Mouse (Mus musculus) liver, adult 2 months (tissue): ENCODE measurements around the gene Ephx4. TPM values are rescaled to one million over a fixed set of nuclear protein-coding genes. Genes with fewer than 3 reads are reported as not detected.
"Not testable (repeated sequence)": the region's sequence is repeated elsewhere in the genome, so short reads cannot be mapped to it uniquely, and the experiment has no call there.

Experiments used
- DNase-seq: peaks from one replicate; pipeline ENCODE4 v3.0.0-alpha.2; 2011; ENCODE audit warnings: low read depth, low spot score; ENCODE audit errors: extremely low read depth
- H3K27ac ChIP-seq: fragments of 200-500 bp; replicated peaks from 2 replicates; pipeline ENCODE4 v1.5.1; 2012; ENCODE audit warnings: low read depth, mild to moderate bottlenecking, control low read depth, inconsistent platforms, low read length; ENCODE audit not compliant: insufficient read depth
- H3K27me3 ChIP-seq: fragments of 200-500 bp; 2 replicates; pipeline ENCODE4 v1.6.1; 2012; ENCODE audit warnings: mild to moderate bottlenecking, moderate library complexity, low read length, inconsistent platforms; ENCODE audit not compliant: control insufficient read depth, insufficient read depth
- H3K36me3 ChIP-seq: fragments of 200-500 bp; 2 replicates; pipeline ENCODE4 v1.6.1; 2012; ENCODE audit warnings: low read length, inconsistent platforms; ENCODE audit not compliant: control insufficient read depth, insufficient read depth
- H3K4me1 ChIP-seq: fragments of 200-500 bp; 2 replicates; pipeline ENCODE4 v1.6.1; 2011; ENCODE audit warnings: low read length; ENCODE audit not compliant: control insufficient read depth, insufficient read depth
- H3K4me3 ChIP-seq: fragments of 200-500 bp; 2 replicates; pipeline ENCODE4 v1.5.1; 2011; ENCODE audit warnings: low read depth, mild to moderate bottlenecking, control low read depth, low read length, moderate library complexity; ENCODE audit not compliant: insufficient read depth
- H3K79me2 ChIP-seq: fragments of 200-500 bp; 2 replicates; pipeline ENCODE4 v1.6.1; 2012; ENCODE audit warnings: inconsistent platforms, mild to moderate bottlenecking, low read length, moderate library complexity; ENCODE audit not compliant: control insufficient read depth, insufficient read depth
- H3K9ac ChIP-seq: fragments of 200-500 bp; 2 replicates; pipeline ENCODE4 v1.6.1; 2012; ENCODE audit warnings: low read depth, mild to moderate bottlenecking, control low read depth, inconsistent platforms, low read length
- CTCF ChIP-seq: fragments of 200-500 bp; IDR thresholded peaks from 2 replicates; pipeline ENCODE4 v1.5.1; 2011; ENCODE audit warnings: low read depth, low read length, control low read depth
- POLR2A ChIP-seq: fragments of 200-500 bp; IDR thresholded peaks from 2 replicates; pipeline ENCODE4 v1.6.1; 2011; ENCODE audit warnings: low read length, control low read depth; ENCODE audit not compliant: insufficient read depth; ENCODE audit errors: extremely low read depth
- WGBS: fragments of 180-500 bp; shearing (Covaris S2); methylation state at CpG from one replicate; pipeline ENCODE4 v1.1.7; 2018; 5-methylcytosine and 5-hydroxymethylcytosine counted together
- polyA plus RNA-seq: library from polyadenylated mRNA; depleted of rRNA; stranded (reverse); fragments of >200 nt; gene quantifications from 2 replicates; pipeline ENCODE4 v1.2.3, GENCODE M21; 2012
- total RNA-seq: library from RNA; depleted of rRNA; stranded (reverse); fragments of >200 nt; gene quantifications from 2 replicates; pipeline ENCODE4 v1.2.3, GENCODE M21; 2014

Ephx4 gene
- total and polyA plus RNA-seq, 2 experiments: 0.65 TPM; not detected in 1

- WGBS: 95% methylated on average over 3 of the region's 3 CpGs
- DNase-seq: no peak
- no peaks in the 10 kb centered on the region; the same call in 1 of the 2 replicates for H3K4me1 ChIP-seq
Measured at GRCm38 (mm10) chr5:107370040-107370439, 32.5 kb upstream of the Ephx4 start.

GRCm38 (mm10) chr5:107371335-107371734 lies 31.2 kb upstream of the Ephx4 start:
- no peak overlapping the region for H3K27ac ChIP-seq
- TF ChIP-seq POLR2A (no peak), CTCF (no peak)
- DNase-seq: no peak
- no peaks in the 10 kb centered on the region; the same call in 1 of the 2 replicates for H3K4me1 ChIP-seq
- no peak overlapping the region for H3K4me3 ChIP-seq
- 92% methylated on average over 5 of the region's 5 CpGs for whole genome bisulfite sequencing
- H3K79me2 ChIP-seq: no peaks in the 10 kb centered on the region
- no peaks in the 10 kb centered on the region for H3K27me3 ChIP-seq
- H3K9ac ChIP-seq: no peak overlapping the region
- H3K36me3 ChIP-seq: no peaks in the 10 kb centered on the region

More at GRCm38 (mm10) chr5:107370040-107370439, 32.5 kb upstream of the Ephx4 start:
- Histone ChIP-seq H3K9ac (no peak overlapping the region), H3K36me3 (no peaks in the 10 kb centered on the region), H3K27me3 (no peaks in the 10 kb centered on the region), H3K4me3 (no peak overlapping the region), H3K27ac (no peak overlapping the region), H3K79me2 (no peaks in the 10 kb centered on the region)
- TF ChIP-seq POLR2A (no peak), CTCF (no peak)

- H3K4me3 ChIP-seq: no peak overlapping the region
- H3K27ac ChIP-seq: no peak overlapping the region
- H3K36me3 ChIP-seq: peaks cover 8% of the 10 kb centered on the region
- no peaks in the 10 kb centered on the region for H3K79me2 ChIP-seq
- no peak overlapping the region for H3K9ac ChIP-seq
- no peaks in the 10 kb centered on the region for H3K27me3 ChIP-seq
- no peak for DNase-seq
- whole genome bisulfite sequencing: 89% methylated on average over 4 of the region's 4 CpGs
- no peak for TF ChIP-seq CTCF
- no peak for TF ChIP-seq POLR2A
- H3K4me1 ChIP-seq: no peaks in the 10 kb centered on the region; the same call in 1 of the 2 replicates
Measured at GRCm38 (mm10) chr5:107373256-107373655, 29.3 kb upstream of the Ephx4 start.

GRCm38 (mm10) chr5:107386448-107386847 lies 16.1 kb upstream of the Ephx4 start:
- H3K27me3 ChIP-seq, H3K9ac ChIP-seq, H3K27ac ChIP-seq, H3K79me2 ChIP-seq, H3K4me1 ChIP-seq, H3K4me3 ChIP-seq, DNase-seq, H3K36me3 ChIP-seq: not testable (repeated sequence)

- Histone ChIP-seq H3K27me3 (no peaks in the 10 kb centered on the region), H3K36me3 (peaks cover 3% of the 10 kb centered on the region; the same call in 1 of the 2 replicates), H3K4me3 (no peak overlapping the region), H3K27ac (no peak overlapping the region), H3K79me2 (no peaks in the 10 kb centered on the region), H3K9ac (no peak overlapping the region), H3K4me1 (no peaks in the 10 kb centered on the region)
- no peak for DNase-seq
- WGBS: 59% methylated on average over 1 of the region's 1 CpGs
- TF ChIP-seq CTCF: no peak
Measured at GRCm38 (mm10) chr5:107387788-107388187, 14.7 kb upstream of the Ephx4 start.

- Histone ChIP-seq H3K4me1 (no peaks in the 10 kb centered on the region), H3K27ac (no peak overlapping the region), H3K79me2 (no peaks in the 10 kb centered on the region), H3K36me3 (no peaks in the 10 kb centered on the region), H3K9ac (no peak overlapping the region), H3K4me3 (no peak overlapping the region), H3K27me3 (no peaks in the 10 kb centered on the region)
- WGBS: 98% methylated on average over 2 of the region's 2 CpGs
- TF ChIP-seq POLR2A (no peak), CTCF (no peak)
- no peak for DNase-seq
Measured at GRCm38 (mm10) chr5:107389373-107389772, 13.2 kb upstream of the Ephx4 start.
